Mouse (Mus musculus) embryonic fibroblast, embryonic 13.5 days (primary cell): Measurements from ENCODE around the gene Afap1l2. TPM values are rescaled to one million over a fixed set of nuclear protein-coding genes. Genes with fewer than 3 reads are reported as not detected.

Experiments
- H3K27ac ChIP-seq: 2 replicates; pipeline ENCODE4 v1.5.1; 2012; ENCODE audit warnings: low read length, control low read depth, inconsistent platforms; ENCODE audit not compliant: insufficient read depth
- H3K4me1 ChIP-seq: 2 replicates; pipeline ENCODE4 v1.6.1; 2011; ENCODE audit warnings: low read length; ENCODE audit not compliant: control insufficient read depth, insufficient read depth
- H3K4me3 ChIP-seq: 2 replicates; pipeline ENCODE4 v1.5.1; 2011; ENCODE audit warnings: mild to moderate bottlenecking, control low read depth, low read length; ENCODE audit not compliant: insufficient read depth
- CTCF ChIP-seq: IDR thresholded peaks from 2 replicates; pipeline ENCODE4 v1.5.1; 2011; ENCODE audit warnings: mild to moderate bottlenecking, control low read depth, low read length, moderate library complexity, borderline replicate concordance; ENCODE audit not compliant: insufficient read depth
- POLR2A ChIP-seq: IDR thresholded peaks from 2 replicates; pipeline ENCODE4 v1.6.1; 2011; ENCODE audit warnings: low read depth, mild to moderate bottlenecking, control low read depth, low read length, moderate library complexity
- polyA plus RNA-seq: library from polyadenylated mRNA; stranded (reverse); fragments of >200 nt; gene quantifications from 2 replicates; pipeline ENCODE4 v1.2.4, GENCODE M21; 2011; ENCODE audit warnings: low read depth; ENCODE audit not compliant: missing spikeins, insufficient read length

The Afap1l2 gene
- polyA plus RNA-seq, 1 experiment = 3.9 TPM

- no peak for TF ChIP-seq POLR2A
- TF ChIP-seq CTCF = no peak
- Histone ChIP-seq H3K4me3 (no peak overlapping the region), H3K4me1 (no peaks in the 10 kb centered on the region), H3K27ac (no peak overlapping the region)
Observed at GRCm38 (mm10) chr19:56958582-56959021, 49.4 kb downstream of the Afap1l2 start.

DNA sequence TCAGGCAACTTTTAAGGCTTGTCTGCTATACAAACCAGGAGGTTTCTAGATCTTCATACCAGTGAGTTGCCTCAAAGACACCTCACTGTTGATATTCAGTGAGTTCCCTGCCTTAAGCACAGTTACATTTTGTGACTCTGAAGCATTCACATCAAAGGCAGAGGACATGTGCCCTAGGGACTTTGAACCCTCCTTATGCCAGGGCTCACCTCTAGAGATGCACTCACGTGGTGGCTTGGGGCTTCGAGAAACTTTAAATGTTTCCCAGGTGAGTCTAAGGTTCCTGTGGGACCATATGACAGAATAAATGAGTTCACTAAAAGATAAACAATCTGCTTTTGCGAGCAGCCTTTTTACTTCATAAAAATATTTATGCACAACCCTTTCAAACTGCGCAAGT is 50.0 kb downstream of the Afap1l2 start:
- Histone ChIP-seq H3K4me3 (no peak overlapping the region), H3K4me1 (no peaks in the 10 kb centered on the region), H3K27ac (no peak overlapping the region)
- no peak for TF ChIP-seq POLR2A

GRCm38 (mm10) chr19:56955568-56956513 is 52.2 kb downstream of the Afap1l2 start:
- H3K4me1 ChIP-seq = no peaks in the 10 kb centered on the region
- H3K4me3 ChIP-seq = no peak overlapping the region
- H3K27ac ChIP-seq = no peak overlapping the region
- TF ChIP-seq POLR2A = no peak
- no peak for TF ChIP-seq CTCF

- H3K4me1 ChIP-seq = no peaks in the 10 kb centered on the region
- H3K27ac ChIP-seq = no peak overlapping the region
- no peak for TF ChIP-seq CTCF
- no peak for TF ChIP-seq POLR2A
- H3K4me3 ChIP-seq = no peak overlapping the region
Observed at GRCm38 (mm10) chr19:56954857-56955256, 53.2 kb downstream of the Afap1l2 start.

DNA sequence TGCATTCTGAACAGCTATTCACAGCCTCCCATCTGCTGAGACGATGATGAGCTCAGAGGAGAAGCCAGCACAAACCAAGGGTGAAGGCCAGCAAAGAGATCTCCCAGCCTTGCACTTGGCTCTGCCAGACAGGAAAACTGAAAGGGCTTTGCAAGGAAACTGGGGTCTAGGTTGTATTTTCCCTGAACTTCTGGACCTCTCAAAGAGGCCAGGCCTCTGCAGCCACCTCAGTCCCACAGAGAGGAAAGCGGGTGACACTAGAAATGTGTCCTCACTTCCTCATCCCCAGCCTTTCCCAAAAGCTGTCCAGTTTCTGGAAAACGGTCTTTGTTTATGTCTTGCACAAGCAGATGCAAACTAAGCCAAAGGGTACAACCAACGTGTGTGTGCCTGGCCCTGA is 54.2 kb downstream of the Afap1l2 start:
- TF ChIP-seq POLR2A (no peak), CTCF (no peak)
- Histone ChIP-seq H3K4me3 (no peak overlapping the region), H3K27ac (no peak overlapping the region), H3K4me1 (no peaks in the 10 kb centered on the region)

- H3K4me1 ChIP-seq = no peaks in the 10 kb centered on the region
- H3K4me3 ChIP-seq = no peak overlapping the region
- H3K27ac ChIP-seq = no peak overlapping the region
- TF ChIP-seq CTCF (no peak), POLR2A (no peak)
Observed at GRCm38 (mm10) chr19:56950818-56951217, 57.2 kb downstream of the Afap1l2 start.

- TF ChIP-seq CTCF (no peak), POLR2A (no peak)
- no peak overlapping the region for H3K27ac ChIP-seq
- no peaks in the 10 kb centered on the region for H3K4me1 ChIP-seq
- H3K4me3 ChIP-seq = no peak overlapping the region
Observed at GRCm38 (mm10) chr19:56949868-56950267, 58.2 kb downstream of the Afap1l2 start.

GRCm38 (mm10) chr19:56947971-56948610 is 59.9 kb downstream of the Afap1l2 start:
- TF ChIP-seq POLR2A (no peak), CTCF (no peak)
- Histone ChIP-seq H3K27ac (no peak overlapping the region), H3K4me3 (no peak overlapping the region), H3K4me1 (no peaks in the 10 kb centered on the region)

GRCm38 (mm10) chr19:56946727-56947126 is 61.3 kb downstream of the Afap1l2 start:
- H3K27ac ChIP-seq = no peak overlapping the region
- H3K4me1 ChIP-seq = no peaks in the 10 kb centered on the region
- TF ChIP-seq POLR2A = no peak
- no peak for TF ChIP-seq CTCF
- H3K4me3 ChIP-seq = no peak overlapping the region

- TF ChIP-seq POLR2A = no peak
- no peak for TF ChIP-seq CTCF
- no peaks in the 10 kb centered on the region for H3K4me1 ChIP-seq
- no peak overlapping the region for H3K27ac ChIP-seq
- H3K4me3 ChIP-seq = no peak overlapping the region
Observed at GRCm38 (mm10) chr19:56946277-56946676, 61.8 kb downstream of the Afap1l2 start.

DNA sequence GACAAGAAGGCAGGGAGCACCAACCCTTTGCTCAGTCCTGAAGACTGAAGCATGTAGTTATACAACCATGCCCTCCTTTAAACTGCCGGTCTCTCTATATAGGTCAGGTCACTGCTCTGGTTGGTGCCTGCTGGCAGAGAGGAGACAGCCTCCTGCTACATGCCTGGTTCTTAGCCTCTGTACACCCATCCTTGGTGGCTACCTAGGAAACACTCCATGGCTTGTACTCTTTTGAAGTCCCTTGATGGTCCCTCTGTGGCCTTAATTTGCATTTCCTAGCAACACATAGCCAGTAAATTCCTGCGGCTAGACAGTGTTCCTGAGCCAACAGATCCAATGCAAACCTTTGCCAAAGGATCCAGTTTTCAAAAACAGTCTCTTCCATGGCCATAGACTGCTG is 62.4 kb downstream of the Afap1l2 start:
- Histone ChIP-seq H3K4me1 (no peaks in the 10 kb centered on the region), H3K4me3 (no peak overlapping the region), H3K27ac (no peak overlapping the region)
- TF ChIP-seq CTCF (no peak), POLR2A (no peak)
